Mouse (Mus musculus): Measurements from ENCODE around the gene Kalrn.

GRCm38 (mm10) chr16:34278249-34278790 is 295.0 kb downstream of the Kalrn start:
- no peak for TF ChIP-seq FLI1 (IDR thresholded peaks at IDR 0.05; ENCODE audit: low read length)
- no peak for TF ChIP-seq GATA1 (IDR thresholded peaks at IDR 0.05; ENCODE audit: borderline replicate concordance, low read length)

Measured in megakaryocyte, embryonic 14.5 days (primary cell).